Mouse (Mus musculus): ENCODE results near the gene Drd5. TPM values are rescaled to one million over a fixed set of nuclear protein-coding genes. Genes with fewer than 3 reads are reported as not detected.

Drd5 gene
- polyA plus RNA-seq, 1 experiment, result not detected

GRCm38 (mm10) chr5:38364396-38364795, 45.2 kb downstream of the Drd5 start:
- no peak overlapping the region for H3K4me3 ChIP-seq (replicated peaks; ENCODE audit: control insufficient read depth, low read depth, low read length)
- no peak overlapping the region for H3K27ac ChIP-seq (ENCODE audit: control insufficient read depth, insufficient read depth, low read depth, low read length, poor library complexity)
- 77% methylated on average over 5 of the region's 5 CpGs for WGBS
- H3K4me1 ChIP-seq (ENCODE audit: control insufficient read depth, insufficient read depth, low read length), result no peaks in the 10 kb centered on the region
- TF ChIP-seq POLR2A (IDR thresholded peaks at IDR 0.05; ENCODE audit: borderline replicate concordance, control insufficient read depth, low read depth, low read length), result no peak
- TF ChIP-seq CTCF (IDR thresholded peaks at IDR 0.05; ENCODE audit: control insufficient read depth, insufficient read depth, low read length), result no peak

- no peak overlapping the region for H3K4me3 ChIP-seq (replicated peaks; ENCODE audit: control insufficient read depth, low read depth, low read length)
- WGBS, result 82% methylated on average over 2 of the region's 2 CpGs
- no peak for TF ChIP-seq CTCF (IDR thresholded peaks at IDR 0.05; ENCODE audit: control insufficient read depth, insufficient read depth, low read length)
- no peak for TF ChIP-seq POLR2A (IDR thresholded peaks at IDR 0.05; ENCODE audit: borderline replicate concordance, control insufficient read depth, low read depth, low read length)
- no peaks in the 10 kb centered on the region for H3K4me1 ChIP-seq (ENCODE audit: control insufficient read depth, insufficient read depth, low read length)
- H3K27ac ChIP-seq (ENCODE audit: control insufficient read depth, insufficient read depth, low read depth, low read length, poor library complexity), result no peak overlapping the region
Measured at GRCm38 (mm10) chr5:38365521-38365920, 46.4 kb downstream of the Drd5 start.

- Histone ChIP-seq H3K27ac (ENCODE audit: control insufficient read depth, insufficient read depth, low read depth, low read length, poor library complexity) (no peak overlapping the region), H3K4me1 (ENCODE audit: control insufficient read depth, insufficient read depth, low read length) (no peaks in the 10 kb centered on the region), H3K4me3 (replicated peaks; ENCODE audit: control insufficient read depth, low read depth, low read length) (no peak overlapping the region)
- WGBS, result 33% methylated on average over 18 of the region's 18 CpGs
- TF ChIP-seq CTCF (IDR thresholded peaks at IDR 0.05; ENCODE audit: control insufficient read depth, insufficient read depth, low read length), result no peak
- no peak for TF ChIP-seq POLR2A (IDR thresholded peaks at IDR 0.05; ENCODE audit: borderline replicate concordance, control insufficient read depth, low read depth, low read length)
Measured at GRCm38 (mm10) chr5:38366650-38367470, 47.7 kb downstream of the Drd5 start.

- no peak overlapping the region for H3K27ac ChIP-seq (ENCODE audit: control insufficient read depth, insufficient read depth, low read depth, low read length, poor library complexity)
Measured at GRCm38 (mm10) chr5:38371308-38371707, 52.1 kb downstream of the Drd5 start.

More at GRCm38 (mm10) chr5:38371308-38371707, 52.1 kb downstream of the Drd5 start:
- H3K4me3 ChIP-seq (replicated peaks; ENCODE audit: control insufficient read depth, low read depth, low read length), result no peak overlapping the region
- H3K4me1 ChIP-seq (ENCODE audit: control insufficient read depth, insufficient read depth, low read length), result no peaks in the 10 kb centered on the region
- 92% methylated on average over 1 of the region's 1 CpGs for WGBS
- TF ChIP-seq POLR2A (IDR thresholded peaks at IDR 0.05; ENCODE audit: borderline replicate concordance, control insufficient read depth, low read depth, low read length), result no peak
- TF ChIP-seq CTCF (IDR thresholded peaks at IDR 0.05; ENCODE audit: control insufficient read depth, insufficient read depth, low read length), result no peak

Other genes with a start within 250 kb of the Drd5 start
- 1.8 and 6.8 TPM in 2 replicates for gene Nsg1, start 159.5 kb upstream of the Drd5 start, polyA plus RNA-seq (2011; ENCODE audit: insufficient read depth, insufficient read length, low replicate concordance, missing spikeins)
- gene Zbtb49, start 98.9 kb upstream of the Drd5 start, polyA plus RNA-seq (2011; ENCODE audit: insufficient read depth, insufficient read length, low replicate concordance, missing spikeins), result 1.7 and 3.5 TPM in 2 replicates
- gene Lyar, start 98.9 kb upstream of the Drd5 start, polyA plus RNA-seq (2011; ENCODE audit: insufficient read depth, insufficient read length, low replicate concordance, missing spikeins), result 24.8 and 33.8 TPM in 2 replicates
- 14.8 and 18.9 TPM in 2 replicates for gene Tmem128, start 59.2 kb upstream of the Drd5 start, polyA plus RNA-seq (2011; ENCODE audit: insufficient read depth, insufficient read length, low replicate concordance, missing spikeins)
- gene Otop1, start 43.4 kb upstream of the Drd5 start, polyA plus RNA-seq (2011; ENCODE audit: insufficient read depth, insufficient read length, low replicate concordance, missing spikeins), result not detected in 2 replicates
- gene Slc2a9, start 183.8 kb downstream of the Drd5 start, polyA plus RNA-seq (2011; ENCODE audit: insufficient read depth, insufficient read length, low replicate concordance, missing spikeins), result 3.0 and 11.1 TPM in 2 replicates
- 57.3 and 107 TPM in 2 replicates for gene Wdr1, start 243.9 kb downstream of the Drd5 start, polyA plus RNA-seq (2011; ENCODE audit: insufficient read depth, insufficient read length, low replicate concordance, missing spikeins)